Mouse (Mus musculus) retina, postnatal 7 days (tissue): ENCODE results near the gene Marc2.
A peak's percentile ranks its signal among the peaks of the same experiment; 100 is the strongest.

Source experiments
- DNase-seq: peaks from one replicate; pipeline ENCODE4 v3.0.0-alpha.2; 2012; ENCODE audit warnings: low read depth, low spot score

The Marc2 gene

DNA sequence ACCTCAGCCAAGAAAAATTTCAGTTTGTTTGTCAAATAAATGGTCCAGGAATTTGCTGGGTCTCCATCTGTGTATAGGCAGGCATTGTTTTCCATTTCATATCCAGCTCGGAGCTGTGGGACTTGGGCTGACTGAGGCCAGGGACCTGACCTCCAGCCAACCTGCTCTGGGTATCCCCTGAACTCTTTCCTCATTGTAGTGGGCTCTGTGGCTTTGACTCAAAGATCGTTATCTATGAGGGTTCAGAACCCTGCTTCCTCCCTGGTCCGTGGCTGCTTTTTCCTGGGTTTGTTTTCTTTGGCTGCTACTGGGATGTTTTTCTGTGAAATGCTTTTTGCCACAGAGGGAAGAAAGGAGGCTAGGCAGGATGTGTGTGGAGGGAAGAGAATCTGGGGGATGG is 7.7 kb upstream of the Marc2 start:
- no peak for DNase-seq

DNA sequence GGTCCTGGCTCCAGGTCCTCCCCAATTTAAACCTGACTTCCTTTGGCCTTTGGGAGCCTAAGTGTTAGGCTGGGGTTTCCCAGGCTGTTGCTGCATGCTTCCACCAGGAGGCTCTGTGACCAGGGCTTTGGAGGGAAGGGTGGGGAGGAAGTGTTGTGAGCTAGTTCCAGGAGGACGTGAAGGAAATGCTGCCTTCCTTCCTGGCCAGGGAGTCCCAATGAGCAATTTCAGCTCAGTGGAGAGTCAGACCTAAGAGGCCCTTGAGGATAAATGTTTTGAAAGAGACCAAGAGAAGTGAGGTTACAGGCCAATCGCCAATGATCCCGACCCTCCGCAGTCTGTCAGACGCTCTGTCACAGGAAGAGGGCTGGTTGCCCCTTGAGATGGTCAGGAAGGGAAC is 7.1 kb upstream of the Marc2 start:
- no peak for DNase-seq

DNA sequence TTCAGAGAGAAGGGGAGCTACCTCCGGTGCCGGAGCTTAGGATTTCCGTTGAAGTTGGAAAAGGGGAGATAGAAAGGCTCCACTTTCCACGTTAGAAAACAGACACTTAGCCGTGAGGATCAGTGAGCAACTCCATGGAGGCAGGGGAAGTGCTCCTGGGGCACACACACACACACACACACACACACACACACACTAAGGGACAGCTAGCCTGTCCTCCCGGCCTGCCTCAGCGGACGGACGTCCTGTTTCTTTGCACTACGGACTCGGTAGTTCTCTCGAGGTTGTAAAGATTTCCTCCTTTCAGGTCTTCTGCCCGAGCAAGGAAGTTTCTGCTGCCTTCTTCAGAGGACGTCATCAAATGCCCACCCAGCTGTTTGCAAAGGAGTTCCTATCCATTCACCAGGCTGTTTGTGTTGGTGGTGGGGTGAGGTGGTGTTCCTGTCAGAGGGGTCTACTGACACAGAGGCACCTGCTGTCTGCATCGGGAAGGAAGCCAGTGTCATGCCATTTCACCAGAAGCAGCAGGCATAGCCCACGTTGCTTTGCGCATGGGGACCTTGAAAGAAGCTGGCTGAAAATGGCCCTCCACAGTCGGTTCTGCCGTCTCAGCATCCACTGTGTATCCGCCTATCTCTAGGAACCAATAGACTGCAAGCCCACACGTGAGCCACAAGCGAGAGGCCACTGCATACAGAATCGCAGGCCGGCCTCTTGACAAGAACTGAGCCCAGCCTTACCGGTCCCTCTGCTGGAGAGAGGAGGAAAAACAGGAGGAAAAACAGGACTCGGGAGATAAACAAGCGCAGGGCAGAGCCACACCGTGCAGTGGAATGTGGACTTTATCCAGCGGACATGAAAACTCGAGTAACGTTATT is 5.7 kb upstream of the Marc2 start:
- peak; percentile 62 for DNase-seq

DNA sequence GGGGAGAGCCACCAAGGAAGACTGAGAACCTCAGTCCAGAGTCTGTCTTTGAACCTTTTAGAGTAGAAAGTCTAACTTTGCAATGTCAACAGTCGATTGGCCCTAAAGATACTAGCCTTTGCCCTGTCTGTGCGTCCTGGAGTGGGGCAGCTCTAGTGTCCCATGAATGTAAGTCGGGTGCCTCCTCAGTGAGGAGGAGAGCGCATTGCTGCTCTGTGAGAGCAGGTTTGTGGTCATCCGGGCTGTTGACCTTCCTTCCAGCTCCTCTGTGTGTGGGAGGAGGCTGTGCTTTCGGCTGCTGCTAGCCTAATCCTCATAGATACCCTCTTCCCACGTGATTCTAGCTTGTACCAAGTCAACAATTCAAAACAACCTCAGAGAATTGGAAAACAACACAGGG is 4.9 kb upstream of the Marc2 start:
- DNase-seq = no peak

DNA sequence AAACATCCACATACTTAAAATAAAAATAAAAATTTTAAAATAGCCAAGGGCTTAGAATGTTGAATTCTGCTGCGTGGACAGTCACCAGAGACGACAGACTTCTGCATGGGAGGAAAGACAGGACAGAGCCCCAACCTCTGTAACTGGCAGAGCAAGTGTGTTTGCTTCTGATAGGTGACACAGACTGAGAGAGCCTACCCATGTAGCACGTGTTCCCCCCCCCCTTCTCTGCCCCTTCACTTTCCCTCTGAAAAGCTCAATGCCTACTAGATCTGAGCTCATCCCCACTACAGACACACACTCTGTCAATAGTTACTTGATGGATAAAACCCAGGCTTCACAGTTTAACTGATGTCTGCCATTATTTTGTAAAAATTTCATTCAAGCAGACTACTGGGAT is 722 bp upstream of the Marc2 start:
- DNase-seq = no peak

DNA sequence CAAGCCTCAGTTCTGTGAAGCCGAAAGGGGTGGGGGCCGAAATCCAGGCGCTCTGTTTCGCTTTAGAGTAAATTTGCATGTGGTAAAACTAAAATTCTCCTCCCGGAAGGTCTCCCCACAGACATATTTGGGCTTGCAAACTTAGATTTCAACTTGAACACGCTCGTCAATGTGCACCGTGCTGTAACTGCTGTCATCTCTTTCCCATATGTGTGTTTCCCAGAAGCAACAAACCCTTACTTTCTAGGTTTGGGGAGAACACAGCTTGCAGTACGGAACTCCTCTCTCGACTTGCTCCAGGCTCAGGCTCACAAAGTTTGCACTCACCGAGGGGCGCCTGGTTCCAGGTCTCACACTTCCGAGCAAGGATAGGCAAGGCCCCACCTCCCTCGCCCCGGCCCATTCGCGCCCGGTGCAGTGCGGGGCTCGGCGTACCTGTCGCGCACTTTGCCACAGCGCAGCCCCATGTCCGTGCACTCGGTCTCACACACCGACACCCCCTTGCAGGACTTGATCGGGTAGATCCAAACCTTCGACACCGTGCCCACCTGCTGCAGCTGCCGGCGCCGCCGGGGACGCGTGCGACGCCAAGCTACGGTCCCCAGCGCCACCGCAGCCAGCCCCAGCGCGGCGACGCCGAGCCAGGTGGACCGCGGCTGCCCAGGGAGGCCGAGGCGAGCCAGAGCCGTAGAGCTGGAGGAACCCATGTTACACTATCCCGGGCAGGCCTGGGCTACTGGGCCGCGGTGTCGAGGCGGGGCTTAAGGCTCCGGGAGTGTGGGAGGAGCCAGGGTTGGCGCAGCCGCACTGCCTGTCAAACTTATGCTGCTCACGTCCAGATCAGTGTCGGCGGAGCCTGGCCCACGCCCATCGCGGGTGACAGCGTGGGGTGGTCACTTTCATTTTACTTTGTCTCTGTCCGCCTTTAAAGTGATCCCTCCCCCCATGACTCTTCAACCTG is 860 bp downstream of the Marc2 start:
- peak; percentile 70 for DNase-seq

DNA sequence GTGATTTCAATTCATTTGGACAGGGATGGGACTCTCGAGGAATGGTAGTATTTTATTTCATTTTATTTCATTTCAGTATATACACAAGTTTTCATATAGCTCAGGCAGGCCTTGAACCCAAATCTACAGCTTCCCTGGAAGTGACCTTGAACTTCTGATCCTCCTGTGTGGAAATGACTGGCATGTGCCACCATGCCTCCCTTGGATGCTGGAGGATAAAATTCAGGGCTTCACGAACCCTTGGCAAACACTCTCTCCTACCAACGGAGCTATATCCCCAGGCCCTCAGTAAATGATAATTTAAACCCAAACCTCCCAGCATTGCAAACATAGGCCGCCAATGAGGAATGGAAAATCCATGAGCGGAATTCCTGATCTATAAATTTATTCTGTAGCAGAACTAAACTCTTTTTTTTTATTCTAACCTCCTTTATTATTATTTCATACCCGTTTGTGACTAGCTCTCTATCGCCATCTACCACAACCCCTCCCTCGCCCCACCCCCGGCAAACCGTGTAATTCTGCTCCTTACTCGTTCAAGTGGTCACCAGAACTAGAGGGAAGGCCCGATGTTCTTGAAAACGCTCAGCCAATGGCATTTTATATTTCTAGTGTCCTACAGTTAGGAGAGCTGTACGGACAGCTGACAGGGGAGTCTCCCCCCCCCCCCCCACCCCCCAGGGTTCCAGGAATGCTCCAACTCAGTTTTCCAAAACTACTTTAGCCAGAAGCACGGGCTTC is 1.8 kb downstream of the Marc2 start:
- DNase-seq = no peak

DNA sequence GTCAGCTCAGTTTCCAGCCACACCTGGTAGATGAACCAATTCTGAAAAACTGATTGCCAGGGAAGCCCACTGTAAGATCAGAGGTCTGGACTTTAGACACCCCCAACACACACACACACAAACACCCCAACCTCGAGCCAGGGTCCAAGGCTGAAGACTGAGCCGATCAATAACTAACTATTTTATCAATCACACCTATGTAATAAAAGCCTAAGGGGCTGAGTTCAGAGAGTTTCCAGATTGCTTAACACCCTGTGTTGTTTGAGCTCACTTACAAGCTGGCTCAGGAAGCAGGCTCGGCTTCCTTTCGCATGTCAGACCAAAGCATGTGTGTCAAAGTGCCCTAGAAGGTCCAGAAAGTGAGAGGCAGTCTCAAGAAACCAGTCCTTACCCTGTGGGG is 8.6 kb downstream of the Marc2 start:
- DNase-seq = no peak

DNA sequence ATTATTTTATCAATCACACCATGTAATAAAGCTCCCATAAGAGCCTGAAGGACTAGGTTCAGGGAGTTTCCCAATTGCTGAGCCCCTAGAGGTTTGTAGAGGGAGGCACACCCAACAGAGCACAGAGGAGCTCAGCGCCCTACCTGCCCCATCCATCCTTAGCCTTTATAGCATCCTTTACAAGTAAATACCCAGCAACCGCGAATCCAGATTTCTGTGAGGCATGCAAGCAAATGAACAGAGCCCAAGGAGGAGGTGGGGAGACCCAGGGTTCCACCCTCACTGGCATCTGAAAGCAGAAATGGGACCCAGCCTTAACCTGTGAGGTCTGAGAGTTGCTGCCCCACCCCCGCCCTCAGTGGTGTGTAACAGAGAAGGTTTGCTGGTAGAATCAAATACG is 9.9 kb downstream of the Marc2 start:
- no peak for DNase-seq

DNA sequence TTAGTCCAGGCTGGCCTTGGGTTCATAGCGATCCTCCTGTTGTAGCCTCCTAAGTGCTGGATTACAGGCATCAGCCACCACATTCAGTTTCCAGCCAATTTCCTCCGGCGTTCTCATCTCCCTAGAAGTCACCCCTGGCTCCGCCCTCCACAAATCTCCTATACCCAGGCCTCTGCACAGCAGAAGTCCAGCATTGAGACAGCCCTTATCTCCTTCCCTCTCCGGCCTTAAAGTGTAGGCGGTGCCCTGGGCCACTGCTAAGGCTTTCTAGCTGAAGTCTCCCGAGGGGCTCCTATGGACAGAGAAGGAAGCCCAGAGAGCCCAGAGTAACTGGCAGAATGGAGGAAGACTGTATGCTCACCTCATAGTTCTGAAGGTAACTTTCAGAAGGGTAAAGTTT is 12.8 kb downstream of the Marc2 start:
- DNase-seq = no peak

DNA sequence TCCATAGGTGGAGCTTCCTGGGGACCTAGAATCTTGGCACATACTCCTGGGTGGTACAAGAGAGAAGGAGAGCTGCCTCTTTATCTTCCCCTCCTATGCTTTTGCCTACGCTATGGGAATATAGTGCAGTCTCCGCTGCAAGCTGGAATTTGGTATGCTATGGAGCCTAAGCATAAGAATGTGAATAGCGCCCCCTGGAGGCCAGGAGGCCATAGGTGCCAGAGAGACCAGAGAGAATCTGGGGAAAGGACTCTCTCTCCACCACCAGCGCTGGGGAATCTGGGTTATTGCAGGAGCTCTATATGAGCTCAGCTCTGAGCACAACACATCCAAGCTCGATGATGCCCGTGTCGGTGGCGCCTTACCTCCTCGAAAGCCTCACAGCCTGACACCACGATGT is 14.0 kb downstream of the Marc2 start:
- no peak for DNase-seq

DNA sequence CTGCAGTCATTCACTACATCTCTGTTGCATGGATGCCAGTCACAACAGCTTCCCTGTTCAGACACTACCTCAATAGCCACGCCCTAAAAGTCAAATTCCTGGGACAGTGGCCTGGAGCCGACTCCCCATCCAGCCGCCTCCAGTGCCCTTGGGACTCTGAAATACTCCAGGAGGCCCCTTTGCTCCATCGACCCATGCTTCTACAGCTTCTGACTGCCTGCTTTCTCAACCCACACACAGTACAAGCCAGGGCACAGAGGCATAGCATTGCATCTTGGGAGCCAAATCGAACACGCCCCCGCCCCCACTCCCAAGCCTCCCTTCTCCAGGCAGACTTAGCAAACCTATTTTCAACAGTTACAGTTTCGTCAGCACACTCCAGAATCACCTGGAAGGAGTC is 16.4 kb downstream of the Marc2 start:
- no peak for DNase-seq

DNA sequence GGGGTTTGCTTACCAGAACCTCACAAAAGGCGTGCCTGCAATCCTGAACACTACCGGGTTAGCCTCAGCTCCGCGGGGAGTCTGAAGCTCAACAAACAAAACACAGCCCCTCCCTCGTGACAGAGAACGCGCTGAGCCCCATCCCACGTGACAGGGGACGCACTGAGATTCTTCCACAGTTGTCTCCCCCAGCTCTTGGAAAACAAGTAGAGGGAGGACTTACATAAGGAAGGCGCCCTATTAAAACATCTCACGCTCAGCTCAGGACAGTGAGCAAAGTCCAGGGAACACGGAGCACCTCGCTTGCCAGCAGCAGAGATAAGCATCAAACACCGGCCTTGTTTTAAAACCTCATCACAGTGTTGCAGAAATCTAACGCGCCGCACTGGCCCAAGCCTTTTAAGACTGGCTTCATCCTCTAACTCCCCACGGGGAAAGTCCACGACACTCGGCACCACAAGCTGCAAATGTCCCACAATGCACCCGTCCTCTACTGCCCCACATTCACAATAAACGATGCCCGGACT is 19.0 kb downstream of the Marc2 start:
- DNase-seq = no peak

DNA sequence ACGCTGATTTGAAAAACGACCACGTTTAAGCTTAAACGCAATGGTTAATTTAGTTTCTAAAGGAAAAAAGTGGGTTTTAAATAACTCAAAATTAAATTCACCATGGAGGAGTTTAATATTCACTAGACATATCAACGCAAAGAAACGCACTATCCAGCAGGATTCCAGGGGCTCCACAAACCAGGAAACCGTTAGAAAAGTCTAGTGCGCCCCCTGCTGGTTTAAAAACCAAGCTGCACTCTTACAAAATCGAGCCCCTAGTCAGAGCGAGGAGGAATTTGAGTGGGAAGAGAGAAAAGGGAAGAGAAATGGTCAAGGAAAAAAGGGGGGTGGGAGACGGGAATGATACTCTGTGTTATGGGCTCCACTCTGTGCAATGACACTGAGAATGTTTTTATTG is 21.2 kb downstream of the Marc2 start:
- peak; percentile 48 for DNase-seq

DNA sequence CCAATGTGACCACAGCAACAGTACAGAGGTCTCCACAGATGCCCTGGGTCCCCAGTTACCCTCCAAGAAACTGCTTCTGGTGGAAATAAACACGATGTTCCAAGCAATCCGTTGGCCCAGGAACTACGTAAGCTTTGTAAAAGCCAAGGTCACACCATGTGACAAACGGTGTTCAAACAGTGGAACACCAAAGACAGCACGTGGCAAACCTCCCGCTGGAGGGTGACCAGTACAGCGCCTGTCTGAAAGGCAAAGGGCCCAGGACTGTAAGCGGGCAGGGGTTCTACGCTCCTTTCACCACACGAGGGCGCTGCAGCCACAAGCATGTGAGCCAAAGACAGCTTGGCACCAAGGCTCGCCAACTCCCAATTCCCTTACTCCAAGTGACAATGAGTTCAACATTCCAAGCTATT is 21.8 kb downstream of the Marc2 start:
- peak; percentile 82 for DNase-seq

DNA sequence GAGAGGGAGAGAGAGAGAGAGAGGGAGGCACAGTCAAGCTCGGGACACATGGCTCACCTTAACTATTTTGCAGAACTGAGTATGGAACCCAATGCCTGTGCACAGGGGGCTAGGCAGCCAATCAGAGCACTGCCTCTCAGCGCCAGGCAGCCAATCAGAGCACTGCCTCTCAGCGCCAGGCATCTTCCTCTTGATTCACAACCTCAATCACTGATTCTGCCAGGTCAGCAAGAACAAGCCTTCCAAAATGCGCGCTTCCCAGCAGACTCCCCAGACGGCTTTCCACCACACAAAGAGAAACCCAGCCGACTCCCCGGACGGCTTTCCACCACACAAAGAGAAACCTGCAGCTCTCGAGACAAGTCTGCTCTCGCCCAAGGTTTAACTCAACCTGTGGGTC is 23.6 kb downstream of the Marc2 start:
- DNase-seq = no peak

DNA sequence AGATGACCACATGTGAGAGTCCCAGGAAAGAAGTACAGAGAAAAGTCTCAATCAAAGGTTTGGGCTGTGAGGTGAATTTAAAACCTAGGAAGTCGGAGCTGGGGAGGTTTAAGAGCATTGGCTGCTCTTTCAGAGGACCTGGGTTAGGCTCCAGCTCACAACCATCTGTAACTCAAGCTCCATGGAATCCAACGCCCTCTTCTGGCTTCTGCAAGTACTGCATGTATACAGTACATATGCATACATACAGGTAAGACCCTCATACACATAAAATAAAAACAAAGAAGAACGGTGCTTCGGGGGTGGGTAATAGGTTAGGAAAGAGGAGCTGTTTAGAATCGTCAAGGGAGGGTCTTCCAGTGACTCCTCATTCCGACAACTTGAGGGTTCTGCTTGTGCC is 28.5 kb downstream of the Marc2 start:
- DNase-seq = no peak

DNA sequence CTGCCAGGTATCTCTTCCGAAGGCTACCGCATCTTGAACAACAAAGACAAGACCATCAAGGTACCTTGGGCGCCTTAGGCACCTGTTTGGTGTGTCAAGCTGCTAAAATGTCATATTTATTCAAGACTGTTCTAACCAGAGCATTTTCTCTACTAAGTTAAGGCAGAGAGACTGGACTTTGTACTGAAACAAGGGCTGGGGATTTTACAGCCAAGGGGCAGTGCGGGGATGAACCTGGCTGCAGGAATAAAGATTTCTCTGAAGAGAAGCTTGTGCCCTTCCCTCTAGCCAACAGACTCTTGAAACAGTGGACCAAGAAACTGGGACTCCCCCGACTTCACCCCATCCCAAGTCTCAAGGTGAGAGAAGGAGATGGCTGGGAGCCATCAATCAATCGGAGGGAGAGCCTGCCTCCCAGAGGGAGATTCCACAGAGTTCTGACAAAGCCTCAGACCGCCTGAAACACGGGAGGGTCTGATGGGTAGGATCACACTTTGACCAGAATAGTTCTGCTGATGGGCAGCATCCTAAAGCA is 34.5 kb downstream of the Marc2 start:
- DNase-seq = no peak

DNA sequence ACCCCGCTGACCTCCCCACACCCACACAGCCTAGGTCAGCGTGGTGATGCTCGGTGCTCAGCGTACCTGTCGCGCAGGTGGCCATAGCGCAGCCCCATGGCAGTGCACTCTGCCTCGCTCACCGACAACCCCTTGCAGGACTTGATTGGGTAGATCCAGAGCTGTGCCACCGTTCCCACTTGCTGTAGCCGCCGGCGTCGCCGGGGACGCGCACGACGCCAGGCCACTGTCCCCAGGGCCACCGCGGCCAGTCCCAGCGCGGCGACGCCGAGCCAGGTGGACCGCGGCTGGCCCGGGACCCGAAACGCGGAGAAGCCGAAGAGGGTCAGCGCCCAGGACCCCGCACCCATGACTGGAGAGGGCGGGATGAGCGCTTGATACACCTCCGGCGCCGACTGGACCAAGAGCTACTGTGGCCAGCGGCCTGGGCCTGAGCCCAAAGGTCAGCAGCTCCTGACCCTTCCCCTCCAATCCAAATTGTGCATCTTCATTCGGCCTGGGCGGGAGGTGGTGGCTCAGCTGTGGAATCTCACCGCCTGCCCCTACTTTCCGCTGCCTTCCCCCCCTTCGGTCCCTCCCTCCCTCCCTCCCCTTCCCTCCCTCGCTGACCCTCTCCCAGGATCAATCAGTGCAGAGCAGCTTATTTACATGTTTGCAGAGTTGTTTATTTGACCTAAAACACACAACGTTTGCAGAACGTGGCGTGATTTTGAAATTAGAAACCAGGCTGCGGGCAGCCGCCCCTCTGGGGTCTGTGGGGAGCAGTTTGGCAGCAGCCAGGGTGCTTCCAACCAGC is 35.3 kb downstream of the Marc2 start, which contains the start of gene Marc1:
Marc1 (minus strand) TSS at position 534 of the 796 bp plus-strand sequence.
- no peak for DNase-seq

DNA sequence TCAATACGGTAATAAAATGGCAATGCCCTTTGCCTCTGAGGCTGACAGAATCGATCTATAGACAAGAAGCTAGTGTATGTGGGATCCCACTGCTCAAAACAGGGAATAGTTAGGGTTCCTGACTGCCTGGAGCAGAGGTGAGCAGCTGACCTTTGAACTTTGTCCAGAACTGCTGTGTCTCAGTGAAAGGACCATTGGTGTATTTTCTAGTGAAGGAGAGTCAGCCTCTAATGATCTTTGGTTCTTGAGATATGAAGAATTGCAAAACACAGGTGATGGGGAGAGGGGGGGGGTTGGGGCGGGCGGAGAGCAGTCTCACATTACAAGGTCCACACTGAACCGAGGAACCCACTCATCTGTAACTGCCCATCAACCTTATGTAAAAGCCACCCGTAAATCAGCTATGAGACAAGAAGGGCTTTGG is 36.7 kb downstream of the Marc2 start:
- no peak for DNase-seq
